Mouse (Mus musculus) heart, embryonic 12.5 days (tissue): ENCODE results near the gene Fam53a. TPM values are rescaled to one million over a fixed set of nuclear protein-coding genes. Genes with fewer than 3 reads are reported as not detected.
A peak's percentile ranks its signal among the peaks of the same experiment; 100 is the strongest.

Source experiments
- ATAC-seq: fragments of 200-750 bp; cut with Nextera tagmentation; 2 replicates; pipeline ENCODE4 v1.8.0; 2017; ENCODE audit warnings: moderate TSS enrichment, moderate library complexity; ENCODE audit not compliant: insufficient number of reproducible peaks, low FRiP score
- H3K27ac ChIP-seq: fragments of 300-500 bp; sonication (generic); 2 replicates; pipeline ENCODE4 v1.5.1; 2016; ENCODE audit warnings: mild to moderate bottlenecking, moderate library complexity; ENCODE audit not compliant: poor library complexity, severe bottlenecking
- H3K27me3 ChIP-seq: fragments of 300-500 bp; sonication (generic); replicated peaks from 2 replicates; pipeline ENCODE4 v1.6.1; 2016; ENCODE audit warnings: mild to moderate bottlenecking, moderate library complexity
- H3K36me3 ChIP-seq: fragments of 300-500 bp; sonication (generic); 2 replicates; pipeline ENCODE4 v1.6.1; 2016; ENCODE audit warnings: mild to moderate bottlenecking, moderate library complexity
- H3K4me1 ChIP-seq: fragments of 300-500 bp; sonication (generic); replicated peaks from 2 replicates; pipeline ENCODE4 v1.6.1; 2016; ENCODE audit warnings: mild to moderate bottlenecking
- H3K4me2 ChIP-seq: fragments of 300-500 bp; sonication (generic); 2 replicates; pipeline ENCODE4 v1.6.1; 2016; ENCODE audit warnings: mild to moderate bottlenecking, moderate library complexity
- H3K4me3 ChIP-seq: fragments of 300-500 bp; sonication (generic); 2 replicates; pipeline ENCODE4 v1.5.1; 2016; ENCODE audit warnings: mild to moderate bottlenecking
- H3K9ac ChIP-seq: fragments of 300-500 bp; sonication (generic); 2 replicates; pipeline ENCODE4 v1.6.1; 2016; ENCODE audit warnings: mild to moderate bottlenecking, moderate library complexity
- H3K9me3 ChIP-seq: fragments of 300-500 bp; sonication (generic); replicated peaks from 2 replicates; pipeline ENCODE4 v1.6.1; 2016; ENCODE audit warnings: mild to moderate bottlenecking, moderate library complexity
- WGBS: fragments of 180-500 bp; shearing (Covaris S2); methylation state at CpG from one replicate; pipeline ENCODE4 v1.1.7; 2016; 5-methylcytosine and 5-hydroxymethylcytosine counted together
- polyA plus RNA-seq: library from polyadenylated mRNA; unstranded; fragments of >200 nt; fragmentation: Nextera tagmentation; extraction: Ambion mirVana; gene quantifications from 2 replicates; pipeline ENCODE4 v1.2.1, GENCODE M21; 2016

Gene Fam53a
- polyA plus RNA-seq, 1 experiment from 2014 or later, result 52.9 TPM

- no peaks in the 10 kb centered on the region for H3K9me3 ChIP-seq
- no peak for ATAC-seq
- H3K4me2 ChIP-seq, result peak overlapping the region; percentile 80
- 61% methylated on average over 4 of the region's 4 CpGs for WGBS
- no peak overlapping the region for H3K27ac ChIP-seq
- H3K4me1 ChIP-seq, result peaks cover 25% of the 10 kb centered on the region
- H3K9ac ChIP-seq, result peak overlapping the region; percentile 67
- H3K27me3 ChIP-seq, result no peaks in the 10 kb centered on the region
- peaks cover 11% of the 10 kb centered on the region for H3K36me3 ChIP-seq
- peak overlapping the region; percentile 64 for H3K4me3 ChIP-seq
Observed at GRCm38 (mm10) chr5:33630615-33631014, 1.2 kb upstream of the Fam53a start.

GRCm38 (mm10) chr5:33630061-33630460, 626 bp upstream of the Fam53a start:
- Histone ChIP-seq H3K4me2 (peak overlapping the region; percentile 80), H3K36me3 (peaks cover 6% of the 10 kb centered on the region; the same call in 1 of the 2 replicates), H3K9me3 (no peaks in the 10 kb centered on the region), H3K27me3 (no peaks in the 10 kb centered on the region), H3K4me1 (peaks cover 25% of the 10 kb centered on the region), H3K27ac (peak overlapping the region; percentile 58; the same call in 1 of the 2 replicates), H3K4me3 (peak overlapping the region; percentile 64), H3K9ac (peak overlapping the region; percentile 67)
- 4% methylated on average over 9 of the region's 9 CpGs for WGBS
- ATAC-seq, result peak; percentile 59

GRCm38 (mm10) chr5:33628820-33629300, 575 bp downstream of the Fam53a start:
- Histone ChIP-seq H3K36me3 (no peaks in the 10 kb centered on the region), H3K27ac (peak overlapping the region; percentile 94), H3K27me3 (no peaks in the 10 kb centered on the region), H3K4me1 (peaks cover 25% of the 10 kb centered on the region), H3K4me3 (peak overlapping the region; percentile 64), H3K4me2 (peak overlapping the region; percentile 78), H3K9me3 (no peaks in the 10 kb centered on the region), H3K9ac (peak overlapping the region; percentile 76)
- under 1% methylated on average over 24 of the region's 24 CpGs for WGBS
- no peak for ATAC-seq

- Histone ChIP-seq H3K4me1 (peaks cover 25% of the 10 kb centered on the region), H3K9me3 (no peaks in the 10 kb centered on the region), H3K4me2 (peak overlapping the region; percentile 78), H3K27me3 (no peaks in the 10 kb centered on the region), H3K27ac (no peak overlapping the region), H3K9ac (peak overlapping the region; percentile 62; the same call in 1 of the 2 replicates), H3K36me3 (no peaks in the 10 kb centered on the region), H3K4me3 (peak overlapping the region; percentile 64)
- ATAC-seq, result no peak
- WGBS, result 44% methylated on average over 4 of the region's 4 CpGs
Observed at GRCm38 (mm10) chr5:33627968-33628367, 1.5 kb downstream of the Fam53a start.

DNA sequence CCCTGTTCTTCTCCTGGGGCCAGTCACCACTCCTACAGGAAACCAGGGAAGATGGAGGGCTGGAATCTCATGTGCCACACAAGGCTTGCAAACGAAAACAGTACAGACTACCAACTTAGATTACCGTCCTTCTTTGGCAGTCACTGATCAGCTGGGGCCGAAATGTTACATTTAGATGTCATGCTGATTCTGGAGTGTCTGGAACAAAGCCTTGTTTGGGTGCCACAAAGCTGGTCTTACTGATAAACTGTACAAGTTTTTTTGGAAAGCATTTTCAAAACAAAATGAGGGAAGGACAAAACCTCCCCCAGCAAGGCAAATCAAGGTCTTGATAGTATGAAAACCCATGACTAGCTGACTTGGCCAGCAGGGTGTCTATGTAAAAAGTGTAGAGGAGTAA, 5.7 kb downstream of the Fam53a start:
- 57% methylated on average over 3 of the region's 3 CpGs for WGBS

GRCm38 (mm10) chr5:33622671-33623070, 6.8 kb downstream of the Fam53a start:
- H3K4me1 ChIP-seq, result peaks cover 7% of the 10 kb centered on the region
- no peak overlapping the region for H3K4me3 ChIP-seq
- no peak overlapping the region for H3K4me2 ChIP-seq
- no peaks in the 10 kb centered on the region for H3K36me3 ChIP-seq
- H3K27me3 ChIP-seq, result no peaks in the 10 kb centered on the region
- no peak overlapping the region for H3K27ac ChIP-seq
- no peak overlapping the region for H3K9ac ChIP-seq
- H3K9me3 ChIP-seq, result no peaks in the 10 kb centered on the region
- ATAC-seq, result no peak
- 93% methylated on average over 2 of the region's 2 CpGs for WGBS

More for the DNA sequence above, 5.7 kb downstream of the Fam53a start:
- H3K27me3 ChIP-seq, result no peaks in the 10 kb centered on the region
- no peak overlapping the region for H3K27ac ChIP-seq
- no peaks in the 10 kb centered on the region for H3K36me3 ChIP-seq
- H3K4me1 ChIP-seq, result peaks cover 13% of the 10 kb centered on the region
- no peak for ATAC-seq
- H3K9ac ChIP-seq, result no peak overlapping the region
- no peak overlapping the region for H3K4me2 ChIP-seq
- no peaks in the 10 kb centered on the region for H3K9me3 ChIP-seq
- H3K4me3 ChIP-seq, result no peak overlapping the region

DNA sequence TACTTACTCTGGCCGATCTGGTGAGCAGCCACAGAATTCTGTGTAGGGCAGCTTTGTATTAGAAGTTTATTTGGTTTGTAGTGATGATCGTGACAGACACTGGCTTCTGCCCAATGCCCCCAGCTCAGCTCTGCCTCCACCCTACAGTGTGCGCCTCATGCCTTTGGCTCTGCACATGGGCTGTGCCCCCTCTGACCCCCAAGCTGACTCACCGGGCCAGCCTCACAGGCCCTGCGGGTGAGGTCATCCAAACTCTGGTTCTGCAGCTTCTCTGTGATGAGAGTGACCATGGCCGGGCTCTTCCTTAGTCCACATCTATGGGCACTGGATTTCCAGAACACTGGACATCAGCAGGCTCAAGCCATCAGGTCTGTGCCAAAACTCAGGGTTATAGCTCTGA, 15.0 kb downstream of the Fam53a start:
- Histone ChIP-seq H3K27me3 (no peaks in the 10 kb centered on the region), H3K27ac (no peak overlapping the region), H3K4me3 (no peak overlapping the region), H3K9me3 (no peaks in the 10 kb centered on the region), H3K4me1 (peaks cover 9% of the 10 kb centered on the region; the same call in 1 of the 2 replicates), H3K9ac (no peak overlapping the region), H3K36me3 (peaks cover 35% of the 10 kb centered on the region), H3K4me2 (no peak overlapping the region)
- WGBS, result 82% methylated on average over 6 of the region's 6 CpGs
- ATAC-seq, result no peak

- Histone ChIP-seq H3K4me3 (no peak overlapping the region), H3K9me3 (no peaks in the 10 kb centered on the region), H3K4me1 (peaks cover 5% of the 10 kb centered on the region; the same call in 1 of the 2 replicates), H3K36me3 (peaks cover 58% of the 10 kb centered on the region), H3K4me2 (no peak overlapping the region), H3K9ac (no peak overlapping the region), H3K27me3 (no peaks in the 10 kb centered on the region), H3K27ac (no peak overlapping the region)
- ATAC-seq, result no peak
- WGBS, result 81% methylated on average over 1 of the region's 1 CpGs
Observed at GRCm38 (mm10) chr5:33611795-33612194, 17.6 kb downstream of the Fam53a start.

GRCm38 (mm10) chr5:33609226-33609625, 20.2 kb downstream of the Fam53a start:
- ATAC-seq, result no peak
- WGBS, result 86% methylated on average over 1 of the region's 1 CpGs
- Histone ChIP-seq H3K4me1 (no peaks in the 10 kb centered on the region), H3K9me3 (no peaks in the 10 kb centered on the region), H3K4me2 (no peak overlapping the region), H3K27me3 (no peaks in the 10 kb centered on the region), H3K27ac (no peak overlapping the region), H3K9ac (no peak overlapping the region), H3K36me3 (peaks cover 65% of the 10 kb centered on the region), H3K4me3 (no peak overlapping the region)

DNA sequence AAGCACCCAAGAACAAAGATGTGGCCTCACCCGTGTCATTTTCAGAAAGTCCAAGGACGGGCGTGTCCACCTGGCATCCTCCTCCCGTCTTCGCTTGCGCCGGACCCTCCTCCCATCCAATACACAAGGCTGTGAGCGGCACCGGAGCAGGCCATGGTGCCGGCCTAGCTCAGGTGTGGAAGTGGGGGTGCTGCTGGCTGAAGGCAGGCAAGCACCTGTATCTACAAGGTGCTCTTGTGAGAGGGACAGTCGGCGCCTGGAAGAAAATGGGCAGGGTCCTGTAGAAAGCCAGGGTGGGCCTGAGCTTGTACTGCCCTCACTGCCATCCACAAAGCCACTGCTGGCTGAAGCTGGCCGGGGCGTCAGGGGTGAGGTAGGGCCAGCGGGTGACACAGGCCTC, 22.0 kb downstream of the Fam53a start:
- Histone ChIP-seq H3K4me3 (no peak overlapping the region), H3K4me2 (no peak overlapping the region), H3K4me1 (no peaks in the 10 kb centered on the region), H3K9me3 (no peaks in the 10 kb centered on the region), H3K9ac (no peak overlapping the region), H3K27me3 (no peaks in the 10 kb centered on the region), H3K27ac (no peak overlapping the region), H3K36me3 (peaks cover 61% of the 10 kb centered on the region)
- ATAC-seq, result no peak
- 96% methylated on average over 15 of the region's 15 CpGs for WGBS

- H3K9ac ChIP-seq, result no peak overlapping the region
- H3K9me3 ChIP-seq, result no peaks in the 10 kb centered on the region
- no peak overlapping the region for H3K4me2 ChIP-seq
- no peaks in the 10 kb centered on the region for H3K27me3 ChIP-seq
- H3K36me3 ChIP-seq, result peaks cover 59% of the 10 kb centered on the region
- no peak for ATAC-seq
- no peak overlapping the region for H3K4me3 ChIP-seq
- no peak overlapping the region for H3K27ac ChIP-seq
- no peaks in the 10 kb centered on the region for H3K4me1 ChIP-seq
- WGBS, result 83% methylated on average over 7 of the region's 7 CpGs
Observed at GRCm38 (mm10) chr5:33606631-33607030, 22.8 kb downstream of the Fam53a start.

DNA sequence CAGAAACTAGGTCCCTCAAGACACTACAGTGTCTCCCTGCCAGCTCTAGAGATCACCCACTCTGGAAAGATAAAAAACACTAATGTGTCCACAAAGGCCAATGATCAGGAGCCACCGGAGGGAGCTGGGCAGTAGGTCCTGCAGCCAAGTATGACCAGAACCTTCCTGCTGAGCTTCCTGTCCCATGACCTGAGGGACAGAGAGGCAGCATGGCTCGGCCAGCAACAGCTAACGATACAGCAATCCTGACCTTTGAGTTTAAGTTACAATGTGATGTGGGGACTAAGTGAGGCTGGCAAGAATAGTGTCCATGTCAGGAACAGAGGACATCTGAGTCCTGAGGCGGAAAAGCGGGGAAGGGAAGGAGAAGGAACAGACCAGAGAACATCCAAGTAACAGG, 24.1 kb downstream of the Fam53a start:
- H3K27ac ChIP-seq, result no peak overlapping the region
- peaks cover 62% of the 10 kb centered on the region for H3K36me3 ChIP-seq
- no peak overlapping the region for H3K9ac ChIP-seq
- no peak for ATAC-seq
- H3K4me2 ChIP-seq, result no peak overlapping the region
- no peaks in the 10 kb centered on the region for H3K27me3 ChIP-seq
- H3K9me3 ChIP-seq, result no peaks in the 10 kb centered on the region
- no peak overlapping the region for H3K4me3 ChIP-seq
- 78% methylated on average over 5 of the region's 5 CpGs for WGBS
- H3K4me1 ChIP-seq, result no peaks in the 10 kb centered on the region
